Mouse (Mus musculus) ovary, adult 18-20 months (tissue): Measurements from ENCODE around the gene Tmem131l.

Experiments
- DNase-seq: peaks from one replicate; pipeline ENCODE4 v3.0.0; 2022; ENCODE audit warnings: low spot score, mixed read lengths

The Tmem131l gene

DNA sequence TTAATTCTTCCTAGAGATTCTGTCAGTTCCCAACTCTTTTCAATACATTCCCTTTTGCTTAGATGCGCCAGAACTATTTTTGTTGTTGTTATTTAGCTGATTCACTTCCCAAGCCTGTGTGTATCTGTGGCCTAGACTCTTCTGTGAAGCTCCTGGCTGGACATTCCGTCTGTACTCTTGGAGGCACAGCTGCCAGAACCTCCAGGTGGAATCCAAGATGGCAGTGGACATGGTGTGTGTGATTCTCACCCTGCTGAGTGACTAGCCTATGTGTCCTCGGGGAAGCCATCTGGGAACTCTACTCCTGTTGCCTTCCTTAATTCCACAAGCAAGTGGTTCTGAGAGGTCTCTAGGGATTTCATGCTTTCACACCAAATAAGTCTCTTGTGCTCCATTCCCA, 63.8 kb downstream of the Tmem131l start:
- no peak for DNase-seq

DNA sequence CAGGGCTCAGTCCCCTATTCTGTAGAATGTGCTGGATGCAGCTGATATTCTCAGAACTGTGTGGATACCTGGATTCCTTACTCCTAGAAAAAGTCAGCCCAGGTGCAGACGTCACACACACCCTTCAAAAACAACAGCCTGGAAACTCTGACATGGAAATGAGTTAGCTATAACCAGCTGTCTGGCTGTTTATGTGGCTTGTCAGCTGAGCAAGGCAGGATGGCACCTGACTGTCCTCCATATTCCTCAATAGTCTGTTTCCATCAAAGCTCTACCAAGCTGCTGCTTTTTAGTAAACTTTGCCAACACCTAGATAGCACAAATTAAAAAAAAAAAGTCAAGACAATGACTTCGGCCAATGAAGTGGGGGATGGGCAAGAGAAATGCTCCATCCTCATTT, 66.6 kb downstream of the Tmem131l start:
- DNase-seq = no peak

DNA sequence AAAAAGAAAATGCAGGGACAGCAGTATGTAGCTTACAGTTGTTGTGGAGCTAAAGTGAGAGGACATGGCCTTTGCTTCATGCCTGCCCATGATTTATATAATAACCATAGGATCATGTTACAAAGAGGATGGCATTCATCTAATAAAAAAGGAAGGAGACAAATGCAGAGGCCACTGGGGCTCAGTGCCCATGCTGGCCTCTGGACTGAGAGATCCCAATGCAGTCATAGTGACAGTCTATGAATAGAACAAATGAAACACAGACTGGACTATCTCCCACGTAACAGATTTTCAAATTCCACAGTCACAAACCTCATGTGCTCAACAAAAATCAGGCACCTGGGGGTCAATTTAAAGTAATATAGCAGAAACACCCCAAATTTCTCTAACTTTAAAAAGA, 69.3 kb downstream of the Tmem131l start:
- no peak for DNase-seq

DNA sequence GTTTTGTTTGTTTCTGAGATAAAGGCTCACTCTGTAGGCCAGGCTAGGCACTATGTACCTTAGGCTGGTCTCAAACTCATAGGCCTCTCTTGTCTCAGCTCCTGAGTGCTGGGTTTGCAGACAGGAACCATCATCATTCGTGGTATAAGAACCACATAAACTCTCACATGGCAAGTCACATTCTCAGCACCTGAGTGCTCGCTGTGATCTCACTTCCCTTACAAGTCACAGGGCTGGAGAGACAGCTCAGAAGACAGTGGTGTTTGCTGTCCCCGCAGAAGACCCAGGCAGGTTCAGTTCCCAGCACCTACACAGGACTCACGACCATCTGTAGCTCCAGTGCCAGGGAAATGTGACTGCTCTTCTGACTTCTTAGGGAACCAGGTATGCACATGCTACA, 70.9 kb downstream of the Tmem131l start:
- no peak for DNase-seq

DNA sequence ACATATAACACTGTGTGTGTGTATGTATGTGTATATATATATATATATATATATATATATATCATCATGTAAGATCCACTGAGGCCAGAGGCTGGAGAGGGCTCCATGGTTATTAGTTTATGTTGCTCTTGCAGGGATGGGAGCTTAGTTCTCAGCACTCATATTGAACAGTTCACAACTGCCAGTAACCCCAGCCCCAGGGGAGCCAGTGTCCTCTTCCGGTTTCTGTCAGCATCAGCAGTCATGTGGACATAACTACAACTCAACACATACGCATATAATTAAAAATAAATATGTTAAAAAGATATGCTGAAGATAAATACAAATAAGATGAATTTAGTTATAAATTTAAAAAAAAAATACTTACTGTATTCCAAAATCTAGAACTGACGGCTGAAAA, 72.2 kb downstream of the Tmem131l start:
- no peak for DNase-seq

DNA sequence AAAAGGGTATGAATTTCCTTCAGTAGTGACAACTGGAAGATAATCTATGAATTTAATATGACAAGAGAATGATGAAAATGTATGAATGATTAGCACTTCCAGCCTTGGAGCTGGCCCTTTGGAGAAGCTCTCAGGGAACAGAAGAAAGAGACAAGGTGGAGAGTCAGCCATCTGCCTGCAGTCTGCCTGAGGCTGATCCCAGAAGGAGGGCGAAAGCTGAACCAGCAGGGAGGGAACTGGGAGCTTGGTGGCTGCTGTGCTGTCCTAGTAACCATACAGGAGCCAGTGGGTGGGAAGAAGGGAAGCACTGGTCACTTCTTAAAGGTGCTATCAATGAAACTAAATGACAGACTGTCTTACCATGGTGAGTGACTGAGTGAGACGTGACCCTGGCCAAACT, 74.6 kb downstream of the Tmem131l start:
- no peak for DNase-seq

DNA sequence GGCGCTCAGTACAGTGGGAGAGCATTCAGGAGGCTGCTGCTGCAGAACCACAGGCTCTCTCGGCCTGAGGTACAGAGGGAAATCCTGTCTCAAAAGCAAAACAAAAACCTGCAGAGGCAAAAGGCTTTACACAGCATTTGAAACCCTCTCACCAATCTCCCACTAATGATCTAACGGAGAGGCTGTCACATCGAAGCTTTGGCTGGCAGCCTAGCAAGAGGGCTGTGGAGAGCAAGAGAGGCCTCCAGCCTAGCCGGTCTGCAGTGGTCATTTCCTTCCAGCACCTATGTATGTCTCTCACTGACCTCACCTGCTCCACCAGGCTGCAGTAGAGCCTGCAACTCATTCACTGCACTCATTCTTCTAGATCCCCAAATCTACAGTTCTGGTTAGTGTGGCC, 76.3 kb downstream of the Tmem131l start:
- DNase-seq = no peak

DNA sequence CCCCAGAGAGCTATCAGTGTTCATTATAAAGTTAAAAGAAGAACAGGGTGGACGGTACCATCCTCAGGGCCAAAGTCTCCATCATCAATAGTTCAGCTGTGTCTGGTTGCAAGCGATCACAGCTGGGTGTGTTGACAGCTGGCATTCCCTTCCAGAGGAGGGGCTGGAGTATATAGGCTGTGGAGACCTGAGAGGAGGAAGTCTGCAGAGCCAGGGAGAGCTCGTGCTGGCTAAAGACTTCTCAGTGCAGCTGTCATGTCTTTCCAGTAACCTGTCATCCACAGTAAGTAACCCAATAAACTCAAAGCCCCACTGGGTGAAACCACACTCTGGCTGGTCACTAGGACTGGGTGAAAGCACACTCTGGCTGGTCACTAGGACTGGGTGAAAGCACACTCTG, 77.4 kb downstream of the Tmem131l start:
- no peak for DNase-seq

DNA sequence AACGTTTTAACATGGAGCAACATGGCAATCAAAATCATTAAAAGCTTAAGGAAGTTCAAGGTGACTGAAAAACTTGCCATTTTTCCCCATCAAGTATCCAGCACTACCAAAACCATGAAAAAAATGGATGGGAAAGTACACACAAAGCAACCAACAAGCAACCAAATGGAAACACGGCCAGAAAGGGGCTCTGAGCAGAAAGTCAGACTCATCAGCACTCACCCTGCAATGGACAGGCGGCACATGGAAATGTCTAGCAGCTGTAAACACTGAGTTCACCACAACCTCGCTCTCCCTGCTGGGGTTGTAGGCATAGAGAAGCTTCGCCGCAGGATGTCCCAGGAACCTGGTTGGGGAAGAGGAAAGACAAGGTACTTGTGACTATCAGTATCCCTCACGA, 77.9 kb downstream of the Tmem131l start:
- DNase-seq = no peak

DNA sequence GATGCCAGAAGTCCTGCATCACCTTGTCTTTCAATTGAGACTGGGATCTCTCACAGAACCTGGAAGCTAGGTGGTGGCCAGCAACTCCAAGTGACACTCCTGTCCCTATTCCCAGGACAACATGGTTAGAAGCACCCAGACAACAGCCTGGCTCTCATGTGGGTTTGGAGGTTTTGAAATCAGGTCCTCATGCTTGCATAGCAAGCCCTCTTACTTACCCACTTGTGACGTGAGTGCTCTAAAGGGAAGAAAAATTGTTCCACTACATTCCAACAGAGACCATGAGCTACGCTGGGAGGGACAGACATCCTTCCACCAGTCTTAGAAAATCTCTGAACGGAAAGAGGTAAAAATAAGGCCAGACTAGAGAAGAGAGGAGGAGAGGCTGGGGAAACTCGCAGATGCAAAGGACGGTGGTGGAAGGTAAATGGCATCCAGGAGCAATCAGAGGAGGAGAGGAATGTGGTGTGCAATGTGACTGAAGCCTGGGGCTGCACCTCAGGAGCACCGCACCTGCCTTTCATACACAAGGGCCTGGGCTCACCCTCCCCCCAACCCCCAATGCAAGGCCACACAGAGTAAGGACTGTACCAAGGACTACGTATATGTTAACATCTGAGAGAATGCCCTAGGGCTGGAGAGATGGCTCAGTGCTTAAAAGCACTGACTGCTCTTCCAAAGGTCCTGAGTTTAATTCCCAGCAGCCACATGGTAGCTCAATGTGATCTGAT, 80.9 kb downstream of the Tmem131l start:
- no peak for DNase-seq

DNA sequence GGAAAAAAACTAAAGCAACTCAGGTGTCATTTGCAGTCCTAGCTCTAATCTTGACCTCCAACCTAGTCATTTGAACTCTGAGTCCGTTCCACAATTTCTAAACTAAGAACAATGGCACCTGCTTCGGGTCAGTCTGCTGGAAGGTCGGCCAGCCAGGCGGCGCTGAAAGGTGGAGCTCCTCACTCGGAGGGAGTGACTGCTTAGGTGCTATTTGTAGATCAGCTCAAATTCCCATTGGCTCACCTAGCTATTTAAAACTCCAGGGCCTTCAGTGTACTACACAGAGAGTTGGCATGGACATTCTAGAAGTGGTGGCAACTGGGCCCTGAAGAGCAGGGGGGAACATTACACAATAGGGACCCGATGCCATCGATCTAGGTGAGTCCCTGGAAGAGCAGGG, 86.1 kb downstream of the Tmem131l start:
- DNase-seq = no peak

DNA sequence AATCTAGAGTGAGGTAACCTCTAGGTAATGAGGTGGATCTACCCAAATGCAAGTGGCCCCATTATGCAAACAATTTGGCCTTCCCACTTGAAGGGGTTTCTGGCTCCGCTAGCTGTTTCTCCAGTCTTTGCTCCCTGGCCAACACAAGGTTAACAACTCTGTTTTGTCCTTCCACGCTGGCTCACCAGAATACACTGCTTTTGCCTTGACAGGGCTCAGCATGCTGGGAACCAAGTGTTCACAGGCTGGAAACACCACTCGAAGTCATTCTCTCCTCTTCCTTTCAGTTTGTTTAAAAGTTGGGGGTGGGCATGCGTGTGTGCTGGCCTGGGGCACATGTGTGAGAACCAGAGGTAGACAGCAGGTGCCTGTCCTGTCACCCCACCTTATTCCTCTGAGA, 91.2 kb downstream of the Tmem131l start:
- no peak for DNase-seq

DNA sequence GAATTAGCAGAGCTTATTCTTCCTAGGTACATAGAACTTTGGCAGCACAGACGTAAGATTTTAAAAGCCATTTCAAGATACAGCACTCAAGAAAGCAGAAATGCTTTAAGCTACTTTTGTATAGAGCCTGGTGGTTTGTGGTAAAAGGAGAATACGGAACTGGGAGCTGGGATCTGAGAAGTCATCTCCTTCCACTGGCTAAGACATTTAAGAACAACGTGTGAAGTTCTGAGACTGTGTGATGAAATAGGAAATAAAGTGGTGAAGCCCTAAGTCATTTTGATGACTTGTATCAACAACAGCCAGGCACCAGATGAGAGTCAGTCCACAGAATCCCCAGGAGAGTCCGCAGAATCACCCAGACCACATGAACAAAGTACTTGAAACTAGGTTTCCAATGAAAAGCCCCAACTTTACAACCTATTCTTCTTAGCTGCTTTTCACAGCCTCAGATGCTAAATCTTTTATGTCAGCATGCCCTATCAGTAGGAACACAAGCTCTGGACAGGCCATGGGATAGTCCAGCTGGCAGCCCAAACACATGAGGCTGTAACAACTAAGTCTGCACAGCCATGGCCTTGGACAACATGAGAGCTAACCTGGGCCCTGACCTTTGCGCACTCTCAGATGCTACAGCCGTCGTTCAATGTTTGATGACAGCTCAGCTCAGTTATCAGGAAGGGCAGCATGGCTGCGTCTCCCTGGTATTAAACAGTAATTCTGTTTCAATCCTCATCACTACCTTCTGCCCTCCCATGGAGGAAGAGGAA, 92.3 kb downstream of the Tmem131l start:
- no peak for DNase-seq

DNA sequence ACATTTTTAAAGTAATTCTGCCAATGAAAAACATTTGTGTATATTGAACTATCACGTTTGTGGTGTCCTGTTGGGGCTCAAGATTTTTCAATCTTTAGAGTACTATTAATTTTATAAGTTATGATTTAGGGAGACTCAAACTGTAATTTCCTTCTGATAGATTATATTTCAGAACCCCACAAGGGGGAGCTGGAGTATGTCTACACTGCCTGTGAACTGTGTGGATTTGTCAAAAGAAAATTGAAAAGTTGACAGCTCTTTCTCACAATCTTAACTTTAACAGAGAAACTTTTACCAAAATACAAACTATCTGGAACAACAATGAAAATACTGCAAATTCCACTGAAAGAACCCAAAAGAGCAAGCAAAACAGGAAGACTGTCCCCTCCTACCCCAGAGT, 93.1 kb downstream of the Tmem131l start:
- no peak for DNase-seq

DNA sequence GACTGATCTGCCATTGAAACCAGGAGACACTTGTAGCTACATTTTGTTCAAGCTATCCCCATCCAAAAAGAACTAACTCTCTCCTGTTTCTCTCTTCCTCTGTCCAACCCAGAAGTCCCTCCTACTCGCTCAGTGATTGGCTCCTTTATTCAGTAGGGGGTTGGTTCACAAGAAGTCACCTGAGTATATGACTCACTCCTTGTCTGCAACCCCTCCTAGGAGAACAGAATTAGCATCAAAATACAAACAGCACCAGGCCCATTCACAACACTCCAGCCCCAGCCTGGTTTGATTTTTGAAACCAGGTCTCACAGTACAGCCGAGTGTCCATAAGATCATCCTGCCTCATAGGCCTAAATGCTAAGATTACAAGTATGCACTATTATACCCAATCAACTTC, 96.3 kb downstream of the Tmem131l start:
- DNase-seq = no peak

DNA sequence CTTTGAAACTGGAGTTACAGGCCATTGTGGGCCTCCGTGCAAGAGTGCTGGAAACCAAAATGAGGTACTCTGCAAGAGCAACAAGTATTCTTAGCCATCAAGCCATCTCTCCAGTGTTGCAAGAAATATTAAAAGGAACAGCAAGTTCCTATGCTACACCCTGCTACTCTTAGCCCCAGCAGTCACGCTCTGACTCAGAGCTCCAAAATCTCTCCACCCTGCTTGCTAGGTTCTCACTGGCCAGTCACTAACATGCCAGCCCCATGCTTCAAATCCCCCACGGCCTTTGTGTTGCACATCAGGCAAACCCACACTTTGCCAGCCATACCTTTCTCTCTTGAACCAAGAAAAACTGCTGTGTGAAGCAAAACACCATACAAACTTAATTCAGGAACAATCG, 96.8 kb downstream of the Tmem131l start:
- DNase-seq = no peak

DNA sequence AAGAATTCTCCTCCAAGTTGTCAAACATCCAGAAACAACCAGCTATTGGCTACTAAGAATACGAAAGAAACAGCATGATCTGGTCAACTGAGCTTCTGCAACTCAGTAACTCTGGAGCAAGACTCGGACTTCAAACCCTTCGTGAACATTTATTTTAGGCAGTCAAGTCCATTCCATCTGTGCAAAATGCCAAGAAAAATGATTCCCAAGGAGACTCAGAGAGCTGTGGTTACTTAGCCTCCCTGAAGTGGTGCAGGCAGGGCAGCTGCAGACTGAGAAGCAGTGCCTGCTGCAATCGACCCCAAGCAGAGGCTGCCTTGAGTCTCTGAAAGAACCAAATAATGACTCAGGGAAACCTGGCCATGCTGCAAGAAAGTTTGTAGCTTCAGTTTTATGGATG, 98.1 kb downstream of the Tmem131l start:
- no peak for DNase-seq

DNA sequence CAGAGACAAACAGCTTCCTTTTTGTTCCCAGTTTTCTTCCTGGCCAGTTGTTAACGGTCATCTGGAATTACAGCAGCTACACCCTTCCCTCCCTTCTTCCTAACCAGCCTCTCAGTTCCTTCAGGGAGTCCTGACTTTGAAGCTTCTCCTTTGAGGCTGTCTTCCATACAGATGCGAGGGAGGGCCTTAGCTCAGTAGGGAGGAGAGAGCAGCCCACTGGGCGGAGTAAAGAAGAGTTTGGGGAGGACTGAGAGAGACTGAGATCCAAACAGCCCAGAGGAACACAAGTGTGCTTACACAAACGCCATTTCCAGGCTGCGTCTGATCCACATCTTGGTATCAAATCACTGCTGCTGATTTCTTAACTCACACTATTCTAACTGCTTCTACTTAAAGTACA, 101.1 kb downstream of the Tmem131l start:
- no peak for DNase-seq

DNA sequence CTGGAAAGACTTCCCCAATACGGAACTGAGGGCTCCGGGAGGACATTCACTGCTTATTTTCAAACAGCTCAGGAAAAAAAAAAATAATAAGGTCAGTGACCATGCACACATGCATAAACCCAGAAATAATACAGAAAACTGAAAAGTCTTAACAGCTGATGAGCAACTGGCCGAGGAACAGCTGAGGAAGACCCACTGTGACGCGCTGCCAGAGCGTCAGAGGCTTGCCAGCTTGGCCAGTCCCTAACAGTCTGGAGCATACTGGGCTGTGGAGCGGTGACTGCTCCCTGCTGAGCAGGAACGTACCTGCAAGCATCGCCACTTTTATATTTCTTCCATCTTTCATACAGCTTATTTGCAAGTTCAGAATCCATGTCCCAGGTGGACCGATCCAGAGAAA, 105.5 kb downstream of the Tmem131l start:
- DNase-seq = no peak

DNA sequence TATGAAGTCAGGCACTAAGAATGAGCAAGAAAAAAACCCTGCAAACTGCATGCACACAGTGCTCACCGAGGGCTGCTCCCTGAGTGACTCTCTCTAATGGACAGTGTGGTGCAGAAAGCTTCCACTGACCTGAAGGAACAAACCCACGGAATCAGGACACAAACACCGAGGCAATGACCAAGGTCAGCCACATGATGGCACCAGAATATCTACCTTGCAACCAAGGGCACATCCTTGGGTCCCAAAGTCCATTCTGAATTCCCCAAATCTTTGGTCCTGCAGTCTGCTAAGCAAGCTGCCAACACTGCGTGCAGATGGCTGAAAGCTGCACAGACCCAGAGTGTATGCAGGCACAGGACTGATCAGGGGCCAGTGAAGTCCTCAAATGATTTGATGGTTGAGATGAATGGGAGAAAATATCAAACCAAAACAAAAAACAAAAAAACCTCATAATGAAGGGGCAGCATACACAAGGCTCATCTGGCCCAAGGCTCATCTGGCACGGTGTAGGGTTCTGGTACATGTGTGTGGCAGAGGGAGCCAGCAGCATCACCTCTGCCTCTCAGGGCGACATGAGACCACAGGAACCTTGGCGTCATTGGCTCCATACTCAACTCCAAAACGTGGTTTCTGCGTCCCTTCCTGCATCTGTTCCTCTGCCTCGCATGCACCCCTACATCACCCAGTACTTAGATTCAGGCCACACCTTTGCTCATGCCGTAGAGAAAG, 124.0 kb downstream of the Tmem131l start:
- no peak for DNase-seq

DNA sequence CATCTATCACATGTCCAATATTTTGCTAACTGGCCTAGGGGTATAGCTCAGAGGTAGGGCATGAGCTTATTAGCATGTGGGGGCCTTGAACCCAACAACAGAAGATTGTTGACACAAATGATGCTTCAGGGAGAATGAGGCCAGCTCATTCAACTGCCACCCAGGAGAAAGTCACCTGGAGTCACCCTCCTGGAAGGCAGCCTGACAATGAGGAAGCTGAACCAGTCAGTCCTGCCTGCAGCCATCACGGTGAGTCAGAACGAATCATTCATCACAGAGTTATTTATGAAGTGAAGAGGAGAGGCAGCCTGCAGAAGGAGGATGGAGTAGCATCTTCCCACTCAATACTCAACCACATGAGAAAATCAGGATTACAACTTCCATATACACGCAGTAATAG, 124.9 kb downstream of the Tmem131l start:
- DNase-seq = no peak

DNA sequence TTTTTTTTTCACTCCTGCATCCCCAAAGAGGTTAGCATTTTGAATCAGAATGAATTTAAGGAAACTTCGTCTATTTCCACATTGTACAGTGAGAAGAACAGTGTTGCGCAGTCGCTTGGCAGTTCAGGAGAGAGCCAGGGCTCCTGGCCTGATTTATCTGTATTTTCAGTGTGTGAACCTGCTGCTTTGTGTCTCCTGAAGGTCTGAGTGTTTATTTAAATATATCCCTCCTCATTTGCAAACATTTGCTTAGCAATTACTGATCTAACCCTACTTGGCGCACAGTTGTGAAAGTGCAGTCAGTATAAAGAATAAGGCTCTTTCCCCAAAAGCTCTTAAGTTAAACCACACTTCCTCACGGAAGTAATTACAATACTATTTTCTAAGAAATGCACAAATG, 129.3 kb downstream of the Tmem131l start:
- DNase-seq = no peak

DNA sequence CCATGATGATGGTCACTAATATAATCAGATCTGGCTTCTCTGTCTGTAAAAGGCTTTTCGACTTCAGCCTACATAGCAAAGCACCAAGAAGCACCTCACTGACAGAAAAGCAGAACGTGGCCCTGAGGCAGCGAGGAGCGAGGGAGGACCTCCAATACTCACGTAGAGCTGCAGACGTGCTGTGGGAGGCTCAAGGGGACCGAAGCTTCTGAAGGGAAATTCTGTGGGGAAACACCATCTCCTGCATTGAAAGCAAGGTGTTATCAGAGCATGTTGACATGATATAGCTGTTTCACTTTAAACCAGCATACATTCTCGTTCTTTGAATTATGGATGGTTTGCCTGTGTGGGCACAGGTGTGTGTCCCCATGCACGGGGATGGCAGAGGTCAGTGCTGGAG, 133.8 kb downstream of the Tmem131l start:
- no peak for DNase-seq
